In genomic region chr5:64289202-64290060, GRCm38 (mm10) we compare ENCODE assay signal across 8 mouse cellular contexts.
DNase-seq lines count a peak whose midpoint lies in the region; ATAC-seq lines count a peak whose summit lies in the region.

No protein-coding gene starts in this region.

- H3K4me2 ChIP-seq in intestine, embryonic 16.5 days (ENCODE audit: low read depth, low read length) = no peak overlapping the region

- H3K9ac ChIP-seq in intestine, embryonic 16.5 days (ENCODE audit: low read depth, low read length) = no peak overlapping the region

- H3K27me3 ChIP-seq in intestine, embryonic 16.5 days (replicated peaks; ENCODE audit: control insufficient read depth, insufficient read depth, low read length) = no peaks in the 10 kb centered on the region
- H3K27me3 ChIP-seq in midbrain, embryonic 10.5 days (ENCODE audit: low read depth, poor library complexity, severe bottlenecking) = no peaks in the 10 kb centered on the region

- H3K9me3 ChIP-seq in intestine, embryonic 16.5 days (ENCODE audit: control insufficient read depth, low read length) = no peaks in the 10 kb centered on the region
- no peaks in the 10 kb centered on the region for H3K9me3 ChIP-seq in midbrain, embryonic 10.5 days (replicated peaks)

- H3K36me3 ChIP-seq in intestine, embryonic 16.5 days (ENCODE audit: control insufficient read depth, insufficient read depth, low read length) = peaks cover 6% of the 10 kb centered on the region
- peaks cover 38% of the 10 kb centered on the region for H3K36me3 ChIP-seq in midbrain, embryonic 10.5 days

- H3K4me3 ChIP-seq in intestine, embryonic 16.5 days (ENCODE audit: low read length) = no peak overlapping the region
- H3K4me3 ChIP-seq in midbrain, embryonic 10.5 days = no peak overlapping the region

- peak; percentile 89 for DNase-seq in urinary bladder, postnatal 14 days (ENCODE audit: low spot score)
- no peak for DNase-seq in urinary bladder, postnatal 10 days (ENCODE audit: low spot score)
- peak; percentile 83 for DNase-seq in embryo, embryonic 10.5 days (ENCODE audit: low spot score)
- peak; percentile 74 to 86 for DNase-seq in gastrocnemius, postnatal 36 days
- peak; percentile 87 to 92 for DNase-seq in left cerebral cortex, postnatal 25 days (ENCODE audit: low spot score in 2 of 2)
- DNase-seq in midbrain, embryonic 10.5 days (ENCODE audit: low spot score) = peak; percentile 62
- peak; percentile 87 for DNase-seq in skeletal muscle tissue, adult 2 months (ENCODE audit: low read depth, low spot score)

- peaks cover 13% of the 10 kb centered on the region for H3K4me1 ChIP-seq in intestine, embryonic 16.5 days (ENCODE audit: control insufficient read depth, insufficient read depth, low read length)
- H3K4me1 ChIP-seq in midbrain, embryonic 10.5 days = 0 out of 2 replicates have a peak, but pooled peaks cover 3% of the 10 kb centered on the region

- 50% methylated on average over 5 of the region's 5 CpGs for WGBS in intestine, embryonic 16.5 days
- 65% methylated on average over 5 of the region's 5 CpGs for WGBS in midbrain, embryonic 10.5 days

- intact Hi-C loops in gastrocnemius, postnatal 36 days (cut with DNase I) = loop anchor here (2.0 to 5.0 kb wide), 3 partner anchors 88 to 575 kb away; no protein-coding TSS in a partner anchor
- intact Hi-C loops in left cerebral cortex, postnatal 25 days (cut with DNase I) = loop anchor here (1.0 to 10.0 kb wide), 5 partner anchors 78 to 577 kb away; no protein-coding TSS in a partner anchor

- ATAC-seq in intestine, embryonic 16.5 days = peak; percentile 75

- peak overlapping the region; percentile 70 for H3K27ac ChIP-seq in intestine, embryonic 16.5 days (ENCODE audit: low read length)
- peak overlapping the region; percentile 72 for H3K27ac ChIP-seq in midbrain, embryonic 10.5 days (replicated peaks)
